Mouse (Mus musculus): ENCODE measurements around the gene Dab2ip.

GRCm38 (mm10) chr2:35633392-35633791 lies 75.3 kb downstream of the Dab2ip start:
- TF ChIP-seq CTCF (IDR thresholded peaks at IDR 0.05; ENCODE audit: low read depth, low read length), result no peak
- no peak for TF ChIP-seq GATA1 (IDR thresholded peaks at IDR 0.05; ENCODE audit: borderline replicate concordance, low read length)
- no peak for TF ChIP-seq POLR2AphosphoS5 (IDR thresholded peaks at IDR 0.05; ENCODE audit: insufficient replicate concordance, low read depth, low read length)

All from G1E (cell line).